Mouse (Mus musculus) Muller cell, postnatal 12 days (primary cell): Measurements from ENCODE around the gene Vmn2r101.

Experiments
- DNase-seq: peaks from one replicate; pipeline ENCODE4 v3.0.0-alpha.2; 2015; ENCODE audit errors: inconsistent ontology term

The Vmn2r101 gene

DNA sequence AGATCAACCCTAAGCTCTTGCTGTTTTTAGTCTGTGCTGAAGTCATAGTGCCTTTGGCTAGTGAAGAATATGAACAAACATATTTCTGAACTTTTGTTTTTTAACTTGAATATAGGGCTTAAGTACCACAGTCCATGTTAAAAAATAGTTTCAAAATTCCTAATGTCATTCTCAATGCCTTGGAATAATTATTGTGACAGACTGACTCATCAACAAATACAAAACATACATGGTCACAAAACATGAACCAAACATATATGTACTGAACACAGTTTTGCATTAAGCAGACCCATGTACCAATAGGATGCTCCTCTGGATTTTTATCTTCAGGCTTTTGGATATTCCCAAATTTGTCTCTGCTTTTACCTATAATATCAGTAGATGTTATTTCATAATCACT is at the start of gene Vmn2r101:
TSS of gene Vmn2r101 (plus strand) at position 301 of the 400 bp plus-strand sequence.
- DNase-seq = no peak

DNA sequence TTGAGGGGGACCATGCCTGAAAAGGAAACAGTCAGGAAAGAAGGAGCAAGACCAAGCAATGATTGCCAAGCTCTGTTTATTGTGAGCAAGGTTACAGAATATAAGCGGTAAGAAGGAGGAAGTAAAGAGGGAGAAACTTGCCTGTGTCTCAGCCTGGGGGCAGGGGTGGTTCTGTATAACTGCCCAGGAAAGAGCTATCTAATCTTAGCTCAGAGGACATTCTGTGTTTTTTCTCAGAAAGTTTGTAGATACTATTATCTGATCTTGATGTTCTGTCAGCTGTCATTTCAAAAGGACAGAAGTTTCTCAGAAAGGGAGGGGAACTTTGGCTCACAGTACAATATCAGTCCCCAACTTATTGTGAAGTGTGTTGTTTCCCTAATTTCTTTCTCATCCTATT is 52.3 kb downstream of the Vmn2r101 start:
- DNase-seq = no peak

DNA sequence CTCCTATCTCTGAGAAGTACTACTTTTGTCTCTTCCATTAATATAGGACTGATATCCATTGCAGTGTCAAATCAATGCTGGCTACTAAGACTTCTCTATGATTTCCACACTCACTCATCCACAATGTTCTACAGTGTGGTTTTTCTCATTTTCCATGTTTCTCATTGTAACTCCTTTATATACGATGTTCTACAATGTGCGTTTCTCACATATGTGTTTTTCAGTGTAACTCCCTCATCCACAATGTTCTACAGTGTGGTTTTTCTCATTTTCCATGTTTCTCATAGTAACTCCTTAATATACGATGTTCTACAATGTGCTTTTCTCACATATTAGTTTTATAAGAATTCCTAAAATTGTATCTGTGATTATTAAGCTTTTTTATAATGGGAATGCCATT is 81.4 kb downstream of the Vmn2r101 start:
- DNase-seq = no peak

DNA sequence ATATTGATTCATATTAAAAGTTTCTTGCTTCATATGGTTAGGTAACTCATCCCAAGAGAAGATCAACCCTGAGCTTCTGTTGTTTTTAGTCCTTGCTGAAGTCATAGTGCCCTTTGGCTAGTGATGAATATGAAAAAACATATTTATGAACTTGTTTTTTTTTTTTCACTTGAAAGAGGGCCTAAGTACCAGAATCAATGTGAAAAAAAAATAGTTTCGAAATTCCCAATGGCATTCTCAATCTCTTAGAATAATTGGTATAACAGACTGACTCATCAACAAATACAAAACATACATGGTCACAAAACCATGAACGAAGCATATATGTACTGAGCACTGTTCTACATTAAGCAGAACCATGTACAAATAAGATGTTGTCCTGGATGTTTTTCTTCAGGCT is 83.0 kb downstream of the Vmn2r101 start, which contains the start of gene Vmn2r102:
TSS of gene Vmn2r102 (plus strand) at position 301 of the 400 bp plus-strand sequence.
- DNase-seq = no peak
